Mouse (Mus musculus): ENCODE data around the gene Exoc3l4.

DNA sequence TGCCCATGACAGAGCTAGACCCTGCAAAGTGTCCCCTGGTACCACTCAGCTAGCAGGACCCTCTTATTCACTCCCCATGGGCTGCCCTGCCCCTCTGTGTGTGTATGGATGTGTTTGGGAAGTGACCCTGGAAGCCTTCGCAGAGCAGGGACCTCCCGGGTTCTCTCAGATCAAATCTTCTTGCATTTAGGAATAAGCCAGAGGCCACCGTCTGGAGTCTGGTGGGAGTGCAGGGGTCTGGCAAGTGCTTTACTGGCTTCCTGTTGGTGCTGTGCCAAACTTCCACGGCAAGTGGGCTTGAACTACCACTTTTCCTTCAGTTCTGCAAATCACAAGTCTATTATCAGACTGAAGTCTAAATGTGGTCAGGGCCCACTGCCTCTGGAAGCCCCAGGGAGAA, 37.2 kb downstream of the Exoc3l4 start:
- TF ChIP-seq POLR2A (IDR thresholded peaks at IDR 0.05; ENCODE audit: insufficient read length, low read depth) (no peak), MYOG (IDR thresholded peaks at IDR 0.05; ENCODE audit: control insufficient read depth in 1 of 3, insufficient read depth in 1 of 3, insufficient read length in 2 of 3, low read depth in 2 of 3) (no peak), E2F4 (IDR thresholded peaks at IDR 0.05; ENCODE audit: insufficient read depth) (no peak)
